Mouse (Mus musculus): Measurements from ENCODE around the gene Gpx1. TPM values are rescaled to one million over a fixed set of nuclear protein-coding genes. Genes with fewer than 3 reads are reported as not detected.

Gene Gpx1
- polyA plus RNA-seq, 1 experiment: 294 TPM

DNA sequence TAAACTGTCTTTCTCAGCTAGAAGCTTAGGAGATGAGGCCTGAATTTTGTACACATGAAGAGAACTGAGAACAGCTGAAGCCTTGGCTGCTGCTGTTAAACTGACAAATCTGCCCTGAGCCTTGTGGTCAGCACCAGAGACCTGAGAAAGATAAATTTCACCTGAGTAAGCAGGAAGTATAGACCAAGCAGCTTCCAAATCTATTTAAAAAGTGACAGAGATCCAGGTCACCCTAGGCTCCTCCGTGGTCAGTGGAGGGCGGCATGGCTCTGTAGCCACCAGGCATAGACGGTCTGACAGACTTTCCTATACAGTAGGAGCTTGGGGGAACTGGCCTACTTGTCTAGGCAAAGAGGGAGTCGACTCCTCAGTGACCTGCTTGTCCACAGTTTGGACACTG is 48.1 kb downstream of the Gpx1 start:
- TF ChIP-seq POLR2A (IDR thresholded peaks at IDR 0.05; ENCODE audit: extremely low read depth, insufficient read depth, low read length) (no peak), CTCF (IDR thresholded peaks at IDR 0.05; ENCODE audit: extremely low read depth, insufficient read depth, low read length) (no peak)
- Histone ChIP-seq H3K27ac (ENCODE audit: insufficient read depth, low read length) (no peak overlapping the region), H3K4me1 (ENCODE audit: control insufficient read depth, insufficient read depth, low read length) (no peaks in the 10 kb centered on the region), H3K4me3 (ENCODE audit: insufficient read depth, low read length) (no peak overlapping the region)

- H3K4me1 ChIP-seq (ENCODE audit: control insufficient read depth, insufficient read depth, low read length): no peaks in the 10 kb centered on the region
- H3K27ac ChIP-seq (ENCODE audit: insufficient read depth, low read length): no peak overlapping the region
- no peak for TF ChIP-seq CTCF (IDR thresholded peaks at IDR 0.05; ENCODE audit: extremely low read depth, insufficient read depth, low read length)
- no peak for TF ChIP-seq POLR2A (IDR thresholded peaks at IDR 0.05; ENCODE audit: extremely low read depth, insufficient read depth, low read length)
- no peak overlapping the region for H3K4me3 ChIP-seq (ENCODE audit: insufficient read depth, low read length)
These were observed 49.9 kb downstream of the Gpx1 start for GRCm38 (mm10) chr9:108388601-108389000.

GRCm38 (mm10) chr9:108389220-108389619 is 50.5 kb downstream of the Gpx1 start:
- TF ChIP-seq CTCF (IDR thresholded peaks at IDR 0.05; ENCODE audit: extremely low read depth, insufficient read depth, low read length): no peak
- TF ChIP-seq POLR2A (IDR thresholded peaks at IDR 0.05; ENCODE audit: extremely low read depth, insufficient read depth, low read length): no peak
- Histone ChIP-seq H3K4me3 (ENCODE audit: insufficient read depth, low read length) (no peak overlapping the region), H3K4me1 (ENCODE audit: control insufficient read depth, insufficient read depth, low read length) (no peaks in the 10 kb centered on the region), H3K27ac (ENCODE audit: insufficient read depth, low read length) (no peak overlapping the region)

Other genes with a start within 250 kb of the Gpx1 start
- gene Apeh, start 244.3 kb upstream of the Gpx1 start, polyA plus RNA-seq (2012; rRNA removed): 26.1 TPM in 2 replicates
- 105 and 106 TPM in 2 replicates for gene Bsn, start 148.5 kb upstream of the Gpx1 start, polyA plus RNA-seq (2012; rRNA removed)
- 31.2 and 33.5 TPM in 2 replicates for gene Dag1, start 74.9 kb upstream of the Gpx1 start, polyA plus RNA-seq (2012; rRNA removed)
- 101 and 102 TPM in 2 replicates for gene Nicn1, start 48.5 kb upstream of the Gpx1 start, polyA plus RNA-seq (2012; rRNA removed)
- gene Amt, start 42.0 kb upstream of the Gpx1 start, polyA plus RNA-seq (2012; rRNA removed): 54.1 and 55.0 TPM in 2 replicates
- gene Rhoa, start 32.8 kb upstream of the Gpx1 start, polyA plus RNA-seq (2012; rRNA removed): 167 and 176 TPM in 2 replicates
- 53.0 and 55.6 TPM in 2 replicates for gene Tcta, start 32.7 kb upstream of the Gpx1 start, polyA plus RNA-seq (2012; rRNA removed)
- gene Usp4, start 8.9 kb downstream of the Gpx1 start, polyA plus RNA-seq (2012; rRNA removed): 114 and 116 TPM in 2 replicates
- gene 1700102P08Rik, start 53.9 kb downstream of the Gpx1 start, polyA plus RNA-seq (2012; rRNA removed): 1.1 TPM in 2 replicates
- gene Ccdc36, start 89.6 kb downstream of the Gpx1 start, polyA plus RNA-seq (2012; rRNA removed): 0.33 and 0.66 TPM in 2 replicates
- gene BC048562, start 97.6 kb downstream of the Gpx1 start, polyA plus RNA-seq (2012; rRNA removed): not detected in 2 replicates
- 19.9 and 22.3 TPM in 2 replicates for gene Ccdc71, start 121.6 kb downstream of the Gpx1 start, polyA plus RNA-seq (2012; rRNA removed)
- 44.9 and 46.1 TPM in 2 replicates for gene Klhdc8b, start 122.7 kb downstream of the Gpx1 start, polyA plus RNA-seq (2012; rRNA removed)
- gene Lamb2, start 140.8 kb downstream of the Gpx1 start, polyA plus RNA-seq (2012; rRNA removed): 31.6 and 34.2 TPM in 2 replicates
- gene Usp19, start 151.7 kb downstream of the Gpx1 start, polyA plus RNA-seq (2012; rRNA removed): 169 and 173 TPM in 2 replicates
- gene Qars, start 168.8 kb downstream of the Gpx1 start, polyA plus RNA-seq (2012; rRNA removed): 110 TPM in 2 replicates
- gene Qrich1, start 177.9 kb downstream of the Gpx1 start, polyA plus RNA-seq (2012; rRNA removed): 110 and 111 TPM in 2 replicates
- gene Impdh2, start 221.4 kb downstream of the Gpx1 start, polyA plus RNA-seq (2012; rRNA removed): 62.2 and 63.6 TPM in 2 replicates
- 69.6 and 71.9 TPM in 2 replicates for gene Ndufaf3, start 228.5 kb downstream of the Gpx1 start, polyA plus RNA-seq (2012; rRNA removed)
- gene Dalrd3, start 231.0 kb downstream of the Gpx1 start, polyA plus RNA-seq (2012; rRNA removed): 224 and 245 TPM in 2 replicates
- gene Wdr6, start 239.8 kb downstream of the Gpx1 start, polyA plus RNA-seq (2012; rRNA removed): 70.9 and 74.9 TPM in 2 replicates

Measured in cortical plate, adult 2 months (tissue).